Mouse (Mus musculus): ENCODE results near the gene Gm21258.
"Not testable (repeated sequence)": the region's sequence is repeated elsewhere in the genome, so short reads cannot be mapped to it uniquely, and the experiment has no call there.

- not testable (repeated sequence) for TF ChIP-seq CTCF, EP300 (IDR thresholded peaks at IDR 0.05; ENCODE audit: low read depth)
These were observed at the start of gene Gm21258 for GRCm38 (mm10) chrY:52779740-52780139.

Measured in liver, embryonic 14.5 days (tissue).